Mouse (Mus musculus) stomach, embryonic 15.5 days (tissue): ENCODE measurements around the gene Atp13a5. TPM values are rescaled to one million over a fixed set of nuclear protein-coding genes. Genes with fewer than 3 reads are reported as not detected.

Experiments
- ATAC-seq: fragments of 200-750 bp; cut with Nextera tagmentation; 2 replicates; pipeline ENCODE4 v1.8.0; 2017; ENCODE audit warnings: low read depth, moderate number of reproducible peaks, moderate TSS enrichment; ENCODE audit not compliant: insufficient read depth, low FRiP score
- H3K27ac ChIP-seq: fragments of 300-500 bp; sonication (generic); 2 replicates; pipeline ENCODE4 v1.5.1; 2015; ENCODE audit warnings: mild to moderate bottlenecking, inconsistent platforms
- H3K27me3 ChIP-seq: fragments of 300-500 bp; sonication (generic); replicated peaks from 2 replicates; pipeline ENCODE4 v1.6.1; 2015; ENCODE audit warnings: inconsistent platforms
- H3K36me3 ChIP-seq: fragments of 300-500 bp; sonication (generic); 2 replicates; pipeline ENCODE4 v1.6.1; 2015; ENCODE audit warnings: inconsistent platforms
- H3K4me1 ChIP-seq: fragments of 300-500 bp; sonication (generic); 2 replicates; pipeline ENCODE4 v1.6.1; 2015; ENCODE audit warnings: inconsistent platforms
- H3K4me2 ChIP-seq: fragments of 300-500 bp; sonication (generic); 2 replicates; pipeline ENCODE4 v1.6.1; 2015; ENCODE audit warnings: mild to moderate bottlenecking, inconsistent platforms
- H3K4me3 ChIP-seq: fragments of 300-500 bp; sonication (generic); replicated peaks from 2 replicates; pipeline ENCODE4 v1.5.1; 2015; ENCODE audit warnings: inconsistent platforms
- H3K9ac ChIP-seq: fragments of 300-500 bp; sonication (generic); 2 replicates; pipeline ENCODE4 v1.6.1; 2015; ENCODE audit warnings: inconsistent platforms
- H3K9me3 ChIP-seq: fragments of 300-500 bp; sonication (generic); 2 replicates; pipeline ENCODE4 v1.6.1; 2016; ENCODE audit warnings: inconsistent platforms
- WGBS: fragments of 180-500 bp; shearing (Covaris S2); methylation state at CpG from one replicate; pipeline ENCODE4 v1.1.7; 2015; 5-methylcytosine and 5-hydroxymethylcytosine counted together
- polyA plus RNA-seq: library from polyadenylated mRNA; unstranded; fragments of >200 nt; fragmentation: Nextera tagmentation; extraction: Ambion mirVana; gene quantifications from 2 replicates; pipeline ENCODE4 v1.2.1, GENCODE M21; 2015

The Atp13a5 gene
- polyA plus RNA-seq, 1 experiment from 2014 or later = not detected

DNA sequence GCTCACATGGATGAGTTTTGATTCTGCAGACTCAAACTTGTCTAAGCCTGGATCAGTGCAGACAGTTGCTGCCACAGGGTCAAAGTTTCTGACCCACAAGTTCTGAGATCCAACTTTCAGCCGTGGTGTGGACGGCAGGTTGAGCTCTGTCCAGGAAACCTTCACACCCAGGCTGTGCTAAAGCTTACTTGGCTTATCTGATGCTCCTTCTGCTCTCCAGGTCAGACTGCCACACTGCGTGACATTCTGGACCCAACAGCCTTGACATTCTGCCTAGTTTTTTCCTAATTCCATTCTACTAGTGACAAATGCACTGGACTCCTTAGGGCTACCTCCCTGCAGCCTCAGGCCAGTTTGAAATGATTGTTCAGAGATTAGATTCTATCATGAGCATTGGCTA, 63.1 kb downstream of the Atp13a5 start:
- H3K4me1 ChIP-seq = no peaks in the 10 kb centered on the region
- no peak overlapping the region for H3K9ac ChIP-seq
- no peak overlapping the region for H3K4me3 ChIP-seq
- no peaks in the 10 kb centered on the region for H3K27me3 ChIP-seq
- ATAC-seq = no peak
- H3K27ac ChIP-seq = no peak overlapping the region
- 70% methylated on average over 3 of the region's 3 CpGs for WGBS
- H3K9me3 ChIP-seq = no peaks in the 10 kb centered on the region
- no peak overlapping the region for H3K4me2 ChIP-seq
- no peaks in the 10 kb centered on the region for H3K36me3 ChIP-seq

DNA sequence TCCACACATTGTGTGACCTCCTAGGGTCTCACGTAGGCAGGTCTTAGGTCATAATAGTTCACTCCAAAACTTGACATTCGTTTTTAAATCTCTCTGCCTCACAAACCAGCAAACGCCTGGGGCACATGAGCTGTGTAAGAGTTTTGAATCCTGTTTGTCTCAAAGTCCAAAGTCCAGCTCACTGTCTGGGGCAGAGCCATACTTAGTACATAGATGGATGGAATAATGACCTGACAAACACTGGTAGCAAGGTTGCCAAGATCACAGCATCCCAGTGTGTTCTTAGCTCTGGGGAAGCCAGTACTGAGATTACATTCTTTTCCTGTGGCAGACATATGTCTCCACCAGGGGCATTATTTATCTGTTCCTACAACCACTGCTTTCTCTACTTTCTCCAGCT, 63.5 kb downstream of the Atp13a5 start:
- no peaks in the 10 kb centered on the region for H3K4me1 ChIP-seq
- WGBS = 76% methylated on average over 3 of the region's 3 CpGs
- no peak for ATAC-seq

DNA sequence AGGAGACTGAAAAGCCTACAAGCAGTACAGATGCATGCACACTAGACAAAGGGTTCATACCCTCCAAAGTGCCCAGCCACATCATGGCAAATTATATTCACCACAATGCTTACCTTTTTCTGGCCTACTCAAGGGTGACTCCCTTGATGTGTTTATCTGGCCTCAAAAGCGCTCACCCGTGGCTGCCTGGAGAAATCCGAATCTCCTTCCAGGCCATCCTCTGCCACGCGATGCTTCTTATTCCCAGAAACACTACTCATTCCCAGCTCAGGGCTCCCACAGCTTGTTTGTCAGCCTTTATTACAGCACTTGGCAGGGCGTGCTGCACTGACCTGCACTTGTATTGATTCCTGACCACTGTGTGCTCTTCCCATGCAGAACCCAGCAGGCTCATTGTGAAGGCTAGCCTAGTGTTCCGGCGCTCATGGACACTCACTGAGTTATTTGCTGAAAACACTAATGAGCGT, 80.9 kb downstream of the Atp13a5 start:
- no peak for ATAC-seq
- Histone ChIP-seq H3K4me1 (no peaks in the 10 kb centered on the region), H3K9me3 (no peaks in the 10 kb centered on the region), H3K9ac (no peak overlapping the region), H3K4me3 (no peak overlapping the region), H3K36me3 (no peaks in the 10 kb centered on the region), H3K27ac (no peak overlapping the region), H3K4me2 (no peak overlapping the region), H3K27me3 (no peaks in the 10 kb centered on the region)
- WGBS = 78% methylated on average over 9 of the region's 9 CpGs

More for the DNA sequence above, 63.5 kb downstream of the Atp13a5 start:
- Histone ChIP-seq H3K9me3 (no peaks in the 10 kb centered on the region), H3K36me3 (no peaks in the 10 kb centered on the region), H3K9ac (no peak overlapping the region), H3K27me3 (no peaks in the 10 kb centered on the region), H3K4me3 (no peak overlapping the region), H3K27ac (no peak overlapping the region), H3K4me2 (no peak overlapping the region)

DNA sequence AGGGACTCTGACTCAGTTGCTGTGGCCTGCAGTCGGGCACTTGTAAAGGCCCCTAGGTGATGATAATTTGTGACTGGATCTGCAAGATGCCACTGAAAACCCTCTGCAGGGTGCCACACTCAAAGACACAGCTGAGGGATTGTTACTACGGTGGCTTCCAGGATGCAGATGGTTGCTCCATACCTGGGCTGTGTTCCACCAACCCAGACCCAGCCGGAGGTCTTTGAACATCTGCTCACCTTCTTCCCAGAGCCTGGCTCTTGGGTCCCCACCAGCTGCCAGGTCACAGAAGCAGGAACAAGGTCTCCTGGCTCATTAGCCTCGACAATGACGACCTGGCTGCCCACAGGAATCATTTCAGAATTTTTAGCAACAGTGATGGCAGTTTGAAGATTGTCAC, 97.8 kb downstream of the Atp13a5 start:
- Histone ChIP-seq H3K9me3 (no peaks in the 10 kb centered on the region), H3K4me3 (no peak overlapping the region), H3K27me3 (no peaks in the 10 kb centered on the region), H3K36me3 (no peaks in the 10 kb centered on the region), H3K4me1 (no peaks in the 10 kb centered on the region), H3K27ac (no peak overlapping the region), H3K9ac (no peak overlapping the region), H3K4me2 (no peak overlapping the region)
- 84% methylated on average over 5 of the region's 5 CpGs for WGBS
- ATAC-seq = no peak

DNA sequence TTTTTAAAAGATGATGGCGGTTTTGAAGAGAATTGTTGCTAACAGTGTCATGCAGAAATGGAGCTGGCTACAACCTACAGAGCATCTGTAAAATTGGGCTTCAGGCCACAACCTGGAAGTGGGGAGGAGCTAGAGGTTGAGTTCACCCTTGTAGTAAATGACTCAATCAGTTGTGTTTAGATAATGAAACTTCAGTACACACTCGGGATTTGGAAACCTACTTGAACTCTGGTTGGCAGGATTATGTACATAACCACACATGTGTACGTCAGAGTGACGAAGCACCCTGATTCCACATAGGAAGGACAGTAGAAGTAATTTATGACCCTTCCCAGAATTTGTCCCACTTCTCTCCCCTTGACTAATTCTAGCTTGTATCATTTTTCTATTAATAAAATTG, 124.2 kb downstream of the Atp13a5 start:
- ATAC-seq = no peak
- Histone ChIP-seq H3K9me3 (no peaks in the 10 kb centered on the region), H3K36me3 (no peaks in the 10 kb centered on the region), H3K4me1 (no peaks in the 10 kb centered on the region), H3K27me3 (no peaks in the 10 kb centered on the region), H3K27ac (no peak overlapping the region), H3K4me2 (no peak overlapping the region), H3K4me3 (no peak overlapping the region), H3K9ac (no peak overlapping the region)
- WGBS = 65% methylated on average over 4 of the region's 4 CpGs

DNA sequence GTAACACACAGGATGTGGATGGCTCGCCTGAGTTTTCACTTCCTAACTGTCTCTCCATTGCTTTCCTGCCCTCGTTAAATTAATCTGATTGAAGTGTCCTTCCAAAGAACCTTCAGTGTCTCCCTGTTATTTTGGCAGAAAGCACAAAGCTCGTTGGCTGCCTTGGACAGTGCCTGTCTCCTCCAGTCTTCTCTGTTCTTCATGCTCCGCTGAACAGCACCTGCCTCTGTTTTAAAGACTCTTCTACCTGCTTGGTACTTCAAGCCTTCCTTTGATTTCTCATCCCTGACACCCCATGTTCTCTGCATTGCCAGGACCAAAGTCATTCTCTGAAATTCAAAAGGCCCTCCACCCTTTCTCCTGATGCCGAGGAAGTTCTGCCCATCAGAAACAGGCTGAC, 142.6 kb downstream of the Atp13a5 start:
- ATAC-seq = no peak
- Histone ChIP-seq H3K9me3 (no peaks in the 10 kb centered on the region), H3K36me3 (no peaks in the 10 kb centered on the region), H3K4me1 (no peaks in the 10 kb centered on the region), H3K4me3 (no peak overlapping the region), H3K27me3 (no peaks in the 10 kb centered on the region), H3K27ac (no peak overlapping the region), H3K4me2 (no peak overlapping the region), H3K9ac (no peak overlapping the region)
- WGBS = 84% methylated on average over 5 of the region's 5 CpGs

DNA sequence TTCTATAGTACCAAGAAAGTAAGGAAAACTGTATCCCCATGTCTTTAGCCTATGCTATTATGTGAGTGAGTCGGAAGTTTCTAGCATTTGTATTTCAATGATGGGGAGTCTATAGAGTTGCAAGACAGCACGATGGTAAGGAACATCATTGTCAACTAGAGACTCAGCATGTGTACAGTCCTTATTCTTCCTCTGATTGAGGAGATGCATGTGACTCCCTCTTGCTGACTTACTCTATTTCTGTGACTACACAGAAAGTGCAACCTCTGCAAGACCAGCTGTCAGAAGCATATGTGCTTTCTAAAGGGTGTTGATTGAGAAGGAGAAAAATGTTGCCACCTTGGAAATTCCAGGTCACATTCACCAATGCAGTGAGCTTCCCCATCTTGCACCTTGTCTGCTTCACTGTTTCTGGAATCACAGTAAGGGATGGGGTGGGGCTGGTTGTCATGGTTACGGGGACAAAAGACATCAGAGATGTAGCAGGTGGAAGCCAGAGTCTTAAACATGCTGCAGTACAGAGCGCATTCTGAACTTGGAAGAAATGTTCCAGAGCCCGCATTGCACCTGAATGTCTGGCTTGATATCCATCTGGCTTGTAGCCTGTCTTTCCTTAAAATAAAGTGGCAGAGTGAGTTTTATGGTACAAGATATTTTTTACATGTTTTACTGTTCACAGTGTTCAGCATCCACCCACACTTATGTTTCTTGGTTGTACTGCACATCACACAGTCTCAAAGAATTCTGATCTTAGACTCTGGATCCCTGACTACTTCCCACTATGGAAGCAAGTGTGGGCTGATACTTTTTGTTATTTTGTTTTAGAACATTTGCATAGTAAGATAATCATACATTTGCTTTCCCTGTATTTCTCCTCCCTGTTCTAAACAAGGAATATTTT, 161.9 kb downstream of the Atp13a5 start:
- H3K4me3 ChIP-seq = no peak overlapping the region
- H3K4me1 ChIP-seq = no peaks in the 10 kb centered on the region
- no peaks in the 10 kb centered on the region for H3K9me3 ChIP-seq
- 80% methylated on average over 5 of the region's 5 CpGs for WGBS
- no peak for ATAC-seq
- no peak overlapping the region for H3K27ac ChIP-seq
- no peak overlapping the region for H3K4me2 ChIP-seq
- no peaks in the 10 kb centered on the region for H3K36me3 ChIP-seq
- no peaks in the 10 kb centered on the region for H3K27me3 ChIP-seq
- no peak overlapping the region for H3K9ac ChIP-seq

GRCm38 (mm10) chr16:29209605-29210411, 168.7 kb downstream of the Atp13a5 start, which contains the start of gene Hrasls:
TSS of gene Hrasls (plus strand) at chr16:29209695.
- H3K9ac ChIP-seq = no peak within 1 kb of the TSS
- peaks cover 5% of the 10 kb centered on the region for H3K27me3 ChIP-seq
- H3K9me3 ChIP-seq = no peaks in the 10 kb centered on the region
- peak within 1 kb of the TSS; percentile 37 for H3K4me3 ChIP-seq
- H3K4me1 ChIP-seq = no peaks in the 10 kb centered on the region
- WGBS = 2% methylated on average over 39 of the region's 39 CpGs
- no peak within 1 kb of the TSS for H3K27ac ChIP-seq
- H3K4me2 ChIP-seq = peak within 1 kb of the TSS; percentile 76
- ATAC-seq = 0 out of 2 replicates have a peak, but pooled peaks have one; percentile 47
- no peaks in the 10 kb centered on the region for H3K36me3 ChIP-seq

GRCm38 (mm10) chr16:29208841-29209240, 169.7 kb downstream of the Atp13a5 start:
- no peak overlapping the region for H3K4me2 ChIP-seq
- H3K36me3 ChIP-seq = no peaks in the 10 kb centered on the region
- ATAC-seq = no peak
- H3K27me3 ChIP-seq = peaks cover 5% of the 10 kb centered on the region
- H3K4me1 ChIP-seq = no peaks in the 10 kb centered on the region
- H3K9me3 ChIP-seq = no peaks in the 10 kb centered on the region
- 64% methylated on average over 7 of the region's 7 CpGs for WGBS
- no peak overlapping the region for H3K4me3 ChIP-seq
- no peak overlapping the region for H3K9ac ChIP-seq
- no peak overlapping the region for H3K27ac ChIP-seq

DNA sequence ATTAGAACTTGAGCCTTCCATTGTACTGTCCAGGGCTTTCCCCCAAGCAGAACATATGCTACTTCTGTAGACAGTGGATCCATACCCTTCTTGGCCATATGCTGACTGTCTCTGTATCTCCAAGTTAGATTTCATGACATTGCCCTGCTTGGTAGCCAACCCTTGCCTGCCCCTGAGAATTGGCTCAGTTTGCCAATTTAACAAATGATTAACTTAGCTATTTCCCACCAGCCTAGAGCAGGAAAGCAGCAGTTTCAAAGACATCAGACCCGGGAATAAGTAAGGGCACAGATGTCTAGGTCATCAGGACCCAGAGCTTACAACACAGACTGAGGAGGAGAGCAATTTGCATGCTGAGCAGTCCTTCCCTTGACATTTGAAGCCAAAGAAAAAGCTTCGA, 173.0 kb downstream of the Atp13a5 start:
- H3K36me3 ChIP-seq = no peaks in the 10 kb centered on the region
- H3K27me3 ChIP-seq = peaks cover 5% of the 10 kb centered on the region
- H3K4me2 ChIP-seq = no peak overlapping the region
- H3K4me3 ChIP-seq = no peak overlapping the region
- H3K9ac ChIP-seq = no peak overlapping the region
- H3K4me1 ChIP-seq = no peaks in the 10 kb centered on the region
- H3K27ac ChIP-seq = no peak overlapping the region
- no peak for ATAC-seq
- 37% methylated on average over 2 of the region's 2 CpGs for WGBS
- no peaks in the 10 kb centered on the region for H3K9me3 ChIP-seq

DNA sequence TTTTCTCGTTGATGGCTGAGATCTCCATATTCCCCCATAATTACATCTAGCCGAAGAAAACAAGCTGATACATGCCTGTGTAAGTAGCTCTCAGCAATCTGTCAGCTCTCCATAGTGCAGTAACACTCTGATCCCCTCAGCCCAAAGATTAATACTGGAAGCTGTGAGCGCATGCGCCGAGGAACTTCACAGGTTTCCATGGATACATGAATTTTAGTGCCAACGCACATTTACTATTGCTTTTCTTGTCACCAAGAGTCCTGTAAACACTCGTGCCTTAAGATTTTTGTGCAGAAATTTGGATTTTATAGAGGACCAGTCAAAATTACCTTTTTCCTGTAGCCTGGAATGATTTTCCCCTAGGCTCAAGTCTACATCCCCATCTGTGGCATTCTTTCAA, 173.7 kb downstream of the Atp13a5 start:
- H3K4me2 ChIP-seq = no peak overlapping the region
- WGBS = 64% methylated on average over 7 of the region's 7 CpGs
- no peak overlapping the region for H3K9ac ChIP-seq
- no peaks in the 10 kb centered on the region for H3K4me1 ChIP-seq
- ATAC-seq = no peak
- no peak overlapping the region for H3K27ac ChIP-seq
- H3K4me3 ChIP-seq = no peak overlapping the region
- H3K9me3 ChIP-seq = no peaks in the 10 kb centered on the region
- peaks cover 5% of the 10 kb centered on the region for H3K27me3 ChIP-seq
- H3K36me3 ChIP-seq = no peaks in the 10 kb centered on the region

DNA sequence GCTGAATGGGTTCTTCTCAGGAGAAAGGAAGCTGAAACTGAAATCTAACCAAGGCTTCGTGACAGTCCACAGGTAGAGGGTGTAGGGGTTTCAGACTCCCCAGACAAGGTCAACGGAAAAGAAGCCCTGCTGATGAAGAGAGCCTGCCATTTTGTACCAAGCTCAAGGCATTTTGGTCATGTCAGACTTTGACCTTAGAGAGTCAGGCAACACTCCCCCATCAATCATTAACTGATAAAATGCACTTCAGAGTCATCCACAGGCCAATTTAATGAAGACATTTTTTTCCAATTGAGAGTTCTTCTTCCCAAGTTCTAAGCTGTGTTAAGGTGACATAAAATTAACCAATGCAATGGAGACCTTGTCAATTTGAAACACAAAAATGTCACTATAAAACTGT, 177.4 kb downstream of the Atp13a5 start:
- Histone ChIP-seq H3K4me3 (no peak overlapping the region), H3K9me3 (no peaks in the 10 kb centered on the region), H3K9ac (no peak overlapping the region), H3K4me1 (no peaks in the 10 kb centered on the region), H3K4me2 (no peak overlapping the region), H3K27ac (no peak overlapping the region), H3K36me3 (no peaks in the 10 kb centered on the region), H3K27me3 (no peaks in the 10 kb centered on the region)
- WGBS = 72% methylated on average over 2 of the region's 2 CpGs
- ATAC-seq = no peak
